Mouse (Mus musculus): ENCODE results near the gene Rfpl4.

DNA sequence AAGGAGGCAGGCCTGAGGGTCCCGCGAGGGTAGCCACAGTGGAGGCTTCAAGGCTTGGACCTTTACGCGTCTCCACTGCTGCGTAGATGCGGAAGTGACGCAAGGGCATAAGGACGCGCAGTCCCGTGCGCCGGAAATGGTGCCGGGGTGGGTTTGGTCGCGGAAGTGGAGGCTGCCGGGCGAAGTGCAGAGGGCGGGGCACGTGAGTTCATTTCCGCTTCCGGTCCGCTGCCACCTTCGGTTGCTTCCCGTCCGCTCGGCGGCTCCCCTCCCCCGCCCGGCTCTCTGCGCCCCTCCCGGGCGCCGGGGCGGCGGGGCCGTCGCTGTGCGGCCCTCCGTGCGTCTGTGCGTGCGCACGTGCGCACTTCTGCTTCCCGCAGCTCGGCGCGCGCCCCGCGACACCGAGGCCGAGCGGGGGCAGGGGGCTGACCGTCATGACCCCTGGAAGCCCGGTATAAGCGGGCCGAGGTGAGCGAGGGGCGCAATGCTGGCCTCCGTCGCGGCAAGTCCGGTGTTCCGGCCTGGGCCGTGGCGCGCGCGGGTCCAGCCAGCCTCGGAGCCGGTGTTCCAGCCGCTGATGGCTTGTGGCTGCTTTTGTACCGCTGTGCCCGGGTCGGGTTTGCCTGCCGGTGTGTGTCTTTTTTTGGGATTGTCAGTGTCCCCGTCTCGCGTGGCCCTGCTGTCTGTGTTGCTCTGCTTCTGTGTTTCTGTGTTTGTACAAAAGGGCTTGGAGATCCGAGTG, 36.6 kb downstream of the Rfpl4 start, which contains the start of gene Epn1:
- TF ChIP-seq CTCF (IDR thresholded peaks at IDR 0.05; ENCODE audit: extremely low read depth, insufficient read depth, low read length) (no peak), POLR2A (IDR thresholded peaks at IDR 0.05; ENCODE audit: extremely low read depth, insufficient read depth, low read length) (peak; percentile 80)

Measured in cortical plate, adult 2 months (tissue).